Mouse (Mus musculus): ENCODE measurements around the gene Tstd1. TPM values are rescaled to one million over a fixed set of nuclear protein-coding genes. Genes with fewer than 3 reads are reported as not detected.

The Tstd1 gene
- polyA plus RNA-seq, 1 experiment from 2014 or later, result 5.6 TPM

- no peaks in the 10 kb centered on the region for H3K9me3 ChIP-seq (ENCODE audit: control insufficient read depth, low read length)
- H3K4me1 ChIP-seq (ENCODE audit: control insufficient read depth, insufficient read depth, low read length), result no peaks in the 10 kb centered on the region
- no peaks in the 10 kb centered on the region for H3K36me3 ChIP-seq (ENCODE audit: control insufficient read depth, insufficient read depth, low read length)
- no peak for ATAC-seq
- H3K4me3 ChIP-seq (ENCODE audit: low read length), result no peak overlapping the region
- WGBS, result 63% methylated on average over 9 of the region's 9 CpGs
- no peak overlapping the region for H3K9ac ChIP-seq (ENCODE audit: low read depth, low read length)
- H3K27me3 ChIP-seq (replicated peaks; ENCODE audit: control insufficient read depth, insufficient read depth, low read length), result 0 out of 2 replicates have a peak, but pooled peaks cover 2% of the 10 kb centered on the region
- no peak overlapping the region for H3K27ac ChIP-seq (ENCODE audit: low read length)
- H3K4me2 ChIP-seq (ENCODE audit: low read depth, low read length), result no peak overlapping the region
Observed at GRCm38 (mm10) chr1:171385171-171385570, 33.5 kb upstream of the Tstd1 start.

GRCm38 (mm10) chr1:171387099-171387498 is 31.6 kb upstream of the Tstd1 start:
- Histone ChIP-seq H3K9ac (ENCODE audit: low read depth, low read length) (no peak overlapping the region), H3K36me3 (ENCODE audit: control insufficient read depth, insufficient read depth, low read length) (no peaks in the 10 kb centered on the region), H3K27ac (ENCODE audit: low read length) (no peak overlapping the region), H3K4me3 (ENCODE audit: low read length) (no peak overlapping the region), H3K9me3 (ENCODE audit: control insufficient read depth, low read length) (no peaks in the 10 kb centered on the region), H3K4me2 (ENCODE audit: low read depth, low read length) (no peak overlapping the region), H3K4me1 (ENCODE audit: control insufficient read depth, insufficient read depth, low read length) (no peaks in the 10 kb centered on the region), H3K27me3 (replicated peaks; ENCODE audit: control insufficient read depth, insufficient read depth, low read length) (no peaks in the 10 kb centered on the region)
- 32% methylated on average over 6 of the region's 6 CpGs for WGBS
- no peak for ATAC-seq

GRCm38 (mm10) chr1:171388376-171389102 is 30.1 kb upstream of the Tstd1 start, which contains the start of gene Arhgap30:
Gene Arhgap30 (plus strand): TSS chr1:171388954.
- H3K9ac ChIP-seq (ENCODE audit: low read depth, low read length), result no peak within 1 kb of the TSS
- no peaks in the 10 kb centered on the region for H3K36me3 ChIP-seq (ENCODE audit: control insufficient read depth, insufficient read depth, low read length)
- H3K27ac ChIP-seq (ENCODE audit: low read length), result no peak within 1 kb of the TSS
- no peaks in the 10 kb centered on the region for H3K9me3 ChIP-seq (ENCODE audit: control insufficient read depth, low read length)
- peak; percentile 25; the same call in 1 of the 2 replicates for ATAC-seq
- H3K4me1 ChIP-seq (ENCODE audit: control insufficient read depth, insufficient read depth, low read length), result no peaks in the 10 kb centered on the region
- 75% methylated on average over 15 of the region's 15 CpGs for WGBS
- no peak within 1 kb of the TSS for H3K4me3 ChIP-seq (ENCODE audit: low read length)
- no peaks in the 10 kb centered on the region for H3K27me3 ChIP-seq (replicated peaks; ENCODE audit: control insufficient read depth, insufficient read depth, low read length)
- no peak within 1 kb of the TSS for H3K4me2 ChIP-seq (ENCODE audit: low read depth, low read length)

- Histone ChIP-seq H3K36me3 (ENCODE audit: control insufficient read depth, insufficient read depth, low read length) (no peaks in the 10 kb centered on the region), H3K9ac (ENCODE audit: low read depth, low read length) (no peak overlapping the region), H3K27me3 (replicated peaks; ENCODE audit: control insufficient read depth, insufficient read depth, low read length) (no peaks in the 10 kb centered on the region), H3K27ac (ENCODE audit: low read length) (no peak overlapping the region), H3K4me2 (ENCODE audit: low read depth, low read length) (no peak overlapping the region), H3K4me1 (ENCODE audit: control insufficient read depth, insufficient read depth, low read length) (no peaks in the 10 kb centered on the region), H3K9me3 (ENCODE audit: control insufficient read depth, low read length) (no peaks in the 10 kb centered on the region), H3K4me3 (ENCODE audit: low read length) (no peak overlapping the region)
- peak; percentile 69 for ATAC-seq
- 61% methylated on average over 4 of the region's 4 CpGs for WGBS
Observed at GRCm38 (mm10) chr1:171390101-171390500, 28.6 kb upstream of the Tstd1 start.

GRCm38 (mm10) chr1:171401821-171402220 is 16.9 kb upstream of the Tstd1 start:
- H3K27me3 ChIP-seq (replicated peaks; ENCODE audit: control insufficient read depth, insufficient read depth, low read length), result no peaks in the 10 kb centered on the region
- no peak overlapping the region for H3K4me3 ChIP-seq (ENCODE audit: low read length)
- H3K9ac ChIP-seq (ENCODE audit: low read depth, low read length), result no peak overlapping the region
- H3K27ac ChIP-seq (ENCODE audit: low read length), result no peak overlapping the region
- H3K4me2 ChIP-seq (ENCODE audit: low read depth, low read length), result no peak overlapping the region
- no peaks in the 10 kb centered on the region for H3K9me3 ChIP-seq (ENCODE audit: control insufficient read depth, low read length)
- H3K36me3 ChIP-seq (ENCODE audit: control insufficient read depth, insufficient read depth, low read length), result no peaks in the 10 kb centered on the region
- no peaks in the 10 kb centered on the region for H3K4me1 ChIP-seq (ENCODE audit: control insufficient read depth, insufficient read depth, low read length)
- 82% methylated on average over 4 of the region's 4 CpGs for WGBS
- no peak for ATAC-seq

GRCm38 (mm10) chr1:171402991-171403390 is 15.7 kb upstream of the Tstd1 start:
- H3K4me1 ChIP-seq (ENCODE audit: control insufficient read depth, insufficient read depth, low read length), result no peaks in the 10 kb centered on the region
- no peaks in the 10 kb centered on the region for H3K9me3 ChIP-seq (ENCODE audit: control insufficient read depth, low read length)
- no peak for ATAC-seq
- no peaks in the 10 kb centered on the region for H3K36me3 ChIP-seq (ENCODE audit: control insufficient read depth, insufficient read depth, low read length)
- H3K9ac ChIP-seq (ENCODE audit: low read depth, low read length), result no peak overlapping the region
- no peaks in the 10 kb centered on the region for H3K27me3 ChIP-seq (replicated peaks; ENCODE audit: control insufficient read depth, insufficient read depth, low read length)
- WGBS, result 82% methylated on average over 9 of the region's 9 CpGs
- H3K27ac ChIP-seq (ENCODE audit: low read length), result no peak overlapping the region
- H3K4me3 ChIP-seq (ENCODE audit: low read length), result no peak overlapping the region
- no peak overlapping the region for H3K4me2 ChIP-seq (ENCODE audit: low read depth, low read length)

- Histone ChIP-seq H3K27me3 (replicated peaks; ENCODE audit: control insufficient read depth, insufficient read depth, low read length) (no peaks in the 10 kb centered on the region), H3K4me2 (ENCODE audit: low read depth, low read length) (no peak overlapping the region), H3K4me1 (ENCODE audit: control insufficient read depth, insufficient read depth, low read length) (no peaks in the 10 kb centered on the region), H3K9ac (ENCODE audit: low read depth, low read length) (no peak overlapping the region), H3K27ac (ENCODE audit: low read length) (no peak overlapping the region), H3K4me3 (ENCODE audit: low read length) (no peak overlapping the region), H3K36me3 (ENCODE audit: control insufficient read depth, insufficient read depth, low read length) (no peaks in the 10 kb centered on the region), H3K9me3 (ENCODE audit: control insufficient read depth, low read length) (no peaks in the 10 kb centered on the region)
- no peak for ATAC-seq
- WGBS, result 78% methylated on average over 5 of the region's 5 CpGs
Observed at GRCm38 (mm10) chr1:171407263-171407662, 11.4 kb upstream of the Tstd1 start.

- ATAC-seq, result no peak
Observed at GRCm38 (mm10) chr1:171410231-171410630, 8.4 kb upstream of the Tstd1 start.

GRCm38 (mm10) chr1:171410947-171411484 is 7.7 kb upstream of the Tstd1 start, which contains the start of gene Usf1:
Gene Usf1 (plus strand): TSS chr1:171411313.
- Histone ChIP-seq H3K36me3 (ENCODE audit: control insufficient read depth, insufficient read depth, low read length) (peaks cover 9% of the 10 kb centered on the region), H3K9me3 (ENCODE audit: control insufficient read depth, low read length) (no peaks in the 10 kb centered on the region), H3K9ac (ENCODE audit: low read depth, low read length) (peak within 1 kb of the TSS; percentile 96), H3K27me3 (replicated peaks; ENCODE audit: control insufficient read depth, insufficient read depth, low read length) (no peaks in the 10 kb centered on the region), H3K4me1 (ENCODE audit: control insufficient read depth, insufficient read depth, low read length) (0 out of 2 replicates have a peak, but pooled peaks cover 5% of the 10 kb centered on the region), H3K27ac (ENCODE audit: low read length) (peak within 1 kb of the TSS; percentile 92), H3K4me2 (ENCODE audit: low read depth, low read length) (peak within 1 kb of the TSS; percentile 62), H3K4me3 (ENCODE audit: low read length) (peak within 1 kb of the TSS; percentile 95)
- peak; percentile 97 for ATAC-seq
- under 1% methylated on average over 36 of the region's 36 CpGs for WGBS

More at GRCm38 (mm10) chr1:171410231-171410630, 8.4 kb upstream of the Tstd1 start:
- Histone ChIP-seq H3K4me3 (ENCODE audit: low read length) (no peak overlapping the region), H3K36me3 (ENCODE audit: control insufficient read depth, insufficient read depth, low read length) (peaks cover 1% of the 10 kb centered on the region; the same call in 1 of the 2 replicates), H3K27me3 (replicated peaks; ENCODE audit: control insufficient read depth, insufficient read depth, low read length) (no peaks in the 10 kb centered on the region), H3K9me3 (ENCODE audit: control insufficient read depth, low read length) (no peaks in the 10 kb centered on the region), H3K4me2 (ENCODE audit: low read depth, low read length) (no peak overlapping the region), H3K9ac (ENCODE audit: low read depth, low read length) (no peak overlapping the region), H3K27ac (ENCODE audit: low read length) (no peak overlapping the region), H3K4me1 (ENCODE audit: control insufficient read depth, insufficient read depth, low read length) (0 out of 2 replicates have a peak, but pooled peaks cover 5% of the 10 kb centered on the region)
- WGBS, result 79% methylated on average over 1 of the region's 1 CpGs

Data from intestine, embryonic 16.5 days (tissue).